In the genomic region with DNA sequence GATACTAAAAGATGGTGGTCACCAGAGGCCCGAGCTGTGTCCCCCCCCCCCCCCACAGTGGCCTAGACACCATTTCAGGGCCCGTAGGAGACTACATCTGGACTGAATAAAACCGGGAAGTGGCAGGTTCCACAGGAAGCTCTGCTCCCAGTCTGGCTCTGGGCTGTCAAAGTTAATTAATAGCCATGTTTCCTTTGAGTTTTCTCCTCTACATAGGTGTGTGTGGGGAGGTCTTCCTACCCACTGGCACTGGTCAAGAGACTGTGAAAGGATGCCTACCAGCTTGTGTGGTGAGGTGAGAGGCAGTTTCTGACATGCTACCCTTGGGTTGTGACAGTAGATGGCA, we compare ENCODE assay signal across 13 mouse cellular contexts. TPM values are rescaled to one million over a fixed set of nuclear protein-coding genes. Genes with fewer than 3 reads are reported as not detected.
DNase-seq lines count a peak whose midpoint lies in the region; ATAC-seq and TF ChIP-seq lines count a peak whose summit lies in the region.
"Had no signal": no experiment of that assay in that cellular context is flagged by ENCODE, and none has a peak within 500 bp of the region (broad histone marks: within the 10 kb centered on the region; RNA-seq: fewer than 3 reads in every experiment).

No protein-coding gene starts in this region.

- peaks cover 39% of the 10 kb centered on the region for H3K4me1 ChIP-seq in kidney, adult 2 months (ENCODE audit: control insufficient read depth, insufficient read depth, low read length)
- H3K4me1 ChIP-seq in E14TG2a.4 (replicated peaks; ENCODE audit: low read depth, low read length), result peaks cover 61% of the 10 kb centered on the region
- H3K4me1 ChIP-seq in intestine, embryonic 14.5 days (replicated peaks; ENCODE audit: control insufficient read depth, insufficient read depth, low read length), result peaks cover 20% of the 10 kb centered on the region
- peaks cover 44% of the 10 kb centered on the region for H3K4me1 ChIP-seq in limb, embryonic 12.5 days (replicated peaks)
- H3K4me1 ChIP-seq in forebrain, embryonic 12.5 days, result peaks cover 32% of the 10 kb centered on the region

- H3K9ac ChIP-seq in intestine, embryonic 14.5 days (ENCODE audit: low read length), result no peak overlapping the region
- H3K9ac ChIP-seq in limb, embryonic 12.5 days (replicated peaks), result no peak overlapping the region
- H3K9ac ChIP-seq in forebrain, embryonic 12.5 days, result no peak overlapping the region
- H3K9ac ChIP-seq: liver, embryonic 14.5 days; midbrain, embryonic 13.5 days; neural tube, embryonic 13.5 days had no signal

- WGBS in kidney, adult 2 months, result 1% methylated on average over 3 of the region's 3 CpGs
- WGBS in intestine, embryonic 14.5 days, result 5% methylated on average over 3 of the region's 3 CpGs
- WGBS in limb, embryonic 12.5 days, result 0% methylated on average over 3 of the region's 3 CpGs
- 78% methylated on average over 3 of the region's 3 CpGs for WGBS in forebrain, embryonic 12.5 days

- no peak overlapping the region for H3K4me3 ChIP-seq in kidney, adult 2 months (ENCODE audit: insufficient read depth, low read depth, low read length)
- peak overlapping the region; percentile 32; the same call in 1 of the 2 replicates for H3K4me3 ChIP-seq in E14TG2a.4 (replicated peaks; ENCODE audit: low read length)
- no peak overlapping the region for H3K4me3 ChIP-seq in intestine, embryonic 14.5 days (ENCODE audit: low read depth, low read length)
- no peak overlapping the region for H3K4me3 ChIP-seq in limb, embryonic 12.5 days (replicated peaks)
- H3K4me3 ChIP-seq in forebrain, embryonic 12.5 days (replicated peaks), result no peak overlapping the region
- H3K4me3 ChIP-seq: midbrain, embryonic 13.5 days; neural tube, embryonic 13.5 days had no signal

- no peaks in the 10 kb centered on the region for H3K9me3 ChIP-seq in E14TG2a.4 (ENCODE audit: low read length)
- H3K9me3 ChIP-seq in intestine, embryonic 14.5 days (ENCODE audit: control insufficient read depth, low read length), result no peaks in the 10 kb centered on the region
- no peaks in the 10 kb centered on the region; the same call in 1 of the 2 replicates for H3K9me3 ChIP-seq in limb, embryonic 12.5 days
- H3K9me3 ChIP-seq in forebrain, embryonic 12.5 days, result no peaks in the 10 kb centered on the region
- H3K9me3 ChIP-seq: midbrain, embryonic 13.5 days; neural tube, embryonic 13.5 days had no signal

- H3K36me3 ChIP-seq in kidney, adult 2 months (ENCODE audit: control insufficient read depth, insufficient read depth, low read length), result no peaks in the 10 kb centered on the region
- no peaks in the 10 kb centered on the region for H3K36me3 ChIP-seq in E14TG2a.4 (ENCODE audit: insufficient read depth, low read length)
- H3K36me3 ChIP-seq in intestine, embryonic 14.5 days (ENCODE audit: control insufficient read depth, insufficient read depth, low read length), result no peaks in the 10 kb centered on the region
- no peaks in the 10 kb centered on the region for H3K36me3 ChIP-seq in limb, embryonic 12.5 days
- H3K36me3 ChIP-seq in forebrain, embryonic 12.5 days (replicated peaks), result no peaks in the 10 kb centered on the region
- H3K36me3 ChIP-seq: midbrain, embryonic 13.5 days; neural tube, embryonic 13.5 days had no signal

- DNase-seq in kidney, adult 2 months, result peak; percentile 70
- DNase-seq in kidney, adult 9 months, result no peak
- no peak for DNase-seq in intestine, embryonic 14.5 days (ENCODE audit: low spot score)
- DNase-seq in T-cell, adult 2 months (ENCODE audit: low spot score), result no peak
- no peak for DNase-seq in retina, postnatal 1 day
- DNase-seq: adrenal gland, adult 8-10 months had no signal

- TF ChIP-seq POLR2A in kidney, adult 2 months (IDR thresholded peaks at IDR 0.05; ENCODE audit: low read depth, low read length), result no peak

- ATAC-seq in intestine, embryonic 14.5 days (replicated peaks; ENCODE audit: low FRiP score, low TSS enrichment, low read depth), result peak; percentile 42; the same call in 1 of the 2 replicates
- ATAC-seq in limb, embryonic 12.5 days (ENCODE audit: insufficient number of reproducible peaks, insufficient read depth, low FRiP score, low TSS enrichment, low read depth), result no peak; the same call in 1 of the 2 replicates
- no peak for ATAC-seq in forebrain, embryonic 12.5 days (ENCODE audit: low FRiP score)

- no peaks in the 10 kb centered on the region for H3K27me3 ChIP-seq in kidney, adult 2 months (replicated peaks; ENCODE audit: control insufficient read depth, insufficient read depth, low read length)
- peaks cover 7% of the 10 kb centered on the region; the same call in 1 of the 2 replicates for H3K27me3 ChIP-seq in E14TG2a.4 (ENCODE audit: insufficient read depth, low read length)
- H3K27me3 ChIP-seq in intestine, embryonic 14.5 days (replicated peaks; ENCODE audit: control insufficient read depth, insufficient read depth, low read length), result no peaks in the 10 kb centered on the region
- H3K27me3 ChIP-seq in limb, embryonic 12.5 days, result no peaks in the 10 kb centered on the region; the same call in 1 of the 2 replicates
- H3K27me3 ChIP-seq in forebrain, embryonic 12.5 days, result no peaks in the 10 kb centered on the region
- H3K27me3 ChIP-seq: midbrain, embryonic 13.5 days; neural tube, embryonic 13.5 days had no signal

- peak overlapping the region; percentile 68 for H3K27ac ChIP-seq in kidney, adult 2 months (ENCODE audit: insufficient read depth, low read depth, low read length)
- H3K27ac ChIP-seq in intestine, embryonic 14.5 days (ENCODE audit: low read depth), result peak overlapping the region; percentile 43; the same call in 1 of the 2 replicates
- H3K27ac ChIP-seq in limb, embryonic 12.5 days, result peak overlapping the region; percentile 69
- no peak overlapping the region for H3K27ac ChIP-seq in forebrain, embryonic 12.5 days
- H3K27ac ChIP-seq: liver, embryonic 14.5 days; midbrain, embryonic 13.5 days; neural tube, embryonic 13.5 days had no signal

- TF ChIP-seq CTCF in kidney, adult 2 months (conservative IDR thresholded peaks at IDR 0.05; ENCODE audit: insufficient read depth, insufficient read length, low read depth, low read length), result no peak
- TF ChIP-seq CTCF in E14TG2a.4 (conservative IDR thresholded peaks at IDR 0.05; ENCODE audit: low read length), result no peak

- peak overlapping the region; percentile 13; the same call in 1 of the 2 replicates for H3K4me2 ChIP-seq in intestine, embryonic 14.5 days (ENCODE audit: low read length)
- peak overlapping the region; percentile 40 for H3K4me2 ChIP-seq in limb, embryonic 12.5 days
- H3K4me2 ChIP-seq in forebrain, embryonic 12.5 days, result no peak overlapping the region
- H3K4me2 ChIP-seq: heart, embryonic 11.5 days; midbrain, embryonic 13.5 days; neural tube, embryonic 13.5 days had no signal

RNA-seq across cellular contexts. Expression of a gene that starts 20.1 kb away (rescaled TPM):
- 128 and 144 TPM in 2 replicates for polyA plus RNA-seq in kidney, adult 2 months (2012; rRNA removed)
- 42.9 and 48.6 TPM in 2 replicates for polyA plus RNA-seq in intestine, embryonic 14.5 days (2014; fragmentation: Nextera tagmentation; extraction: Ambion mirVana)
- polyA plus RNA-seq in limb, embryonic 12.5 days (2016; fragmentation: Nextera tagmentation; extraction: Ambion mirVana), result 24.0 and 27.0 TPM in 2 replicates
- polyA plus RNA-seq in forebrain, embryonic 12.5 days (2016; fragmentation: Nextera tagmentation; extraction: Ambion mirVana), result 36.6 and 41.3 TPM in 2 replicates
